Mouse (Mus musculus): Measurements from ENCODE around the gene B3gnt9. TPM values are rescaled to one million over a fixed set of nuclear protein-coding genes. Genes with fewer than 3 reads are reported as not detected.

B3gnt9 gene
- polyA plus RNA-seq, 1 experiment = 11.6 TPM

- DNase-seq = no peak
- no peak overlapping the region for H3K4me3 ChIP-seq (ENCODE audit: control insufficient read depth, insufficient read depth, low read length)
- peaks cover 33% of the 10 kb centered on the region for H3K4me1 ChIP-seq (replicated peaks; ENCODE audit: control insufficient read depth, insufficient read depth, low read length)
- H3K36me3 ChIP-seq (ENCODE audit: control insufficient read depth, insufficient read depth, low read length) = no peaks in the 10 kb centered on the region; the same call in none of the 2 replicates
- H3K27me3 ChIP-seq (ENCODE audit: control insufficient read depth, insufficient read depth, low read length) = peaks cover 17% of the 10 kb centered on the region; the same call in 1 of the 2 replicates
- 88% methylated on average over 65 of the region's 65 CpGs for WGBS
- H3K27ac ChIP-seq (ENCODE audit: control insufficient read depth, insufficient read depth, low read length) = no peak overlapping the region
- TF ChIP-seq POLR2A (IDR thresholded peaks at IDR 0.05; ENCODE audit: control insufficient read depth, extremely low read depth, insufficient read depth, low read length, poor library complexity) (no peak), CTCF (IDR thresholded peaks at IDR 0.05; ENCODE audit: borderline replicate concordance, control insufficient read depth, extremely low read depth, insufficient read depth, low read length, poor library complexity) (no peak)
Measured at GRCm38 (mm10) chr8:105268342-105269074, 13.6 kb upstream of the B3gnt9 start.

GRCm38 (mm10) chr8:105266775-105267174, 11.8 kb upstream of the B3gnt9 start:
- peak; percentile 39 for DNase-seq
- Histone ChIP-seq H3K36me3 (ENCODE audit: control insufficient read depth, insufficient read depth, low read length) (no peaks in the 10 kb centered on the region; the same call in none of the 2 replicates), H3K4me1 (replicated peaks; ENCODE audit: control insufficient read depth, insufficient read depth, low read length) (peaks cover 33% of the 10 kb centered on the region), H3K27me3 (ENCODE audit: control insufficient read depth, insufficient read depth, low read length) (peaks cover 17% of the 10 kb centered on the region; the same call in 1 of the 2 replicates), H3K27ac (ENCODE audit: control insufficient read depth, insufficient read depth, low read length) (no peak overlapping the region), H3K4me3 (ENCODE audit: control insufficient read depth, insufficient read depth, low read length) (no peak overlapping the region)
- TF ChIP-seq POLR2A (IDR thresholded peaks at IDR 0.05; ENCODE audit: control insufficient read depth, extremely low read depth, insufficient read depth, low read length, poor library complexity) = no peak
- TF ChIP-seq CTCF (IDR thresholded peaks at IDR 0.05; ENCODE audit: borderline replicate concordance, control insufficient read depth, extremely low read depth, insufficient read depth, low read length, poor library complexity) = no peak
- 12% methylated on average over 13 of the region's 13 CpGs for WGBS

GRCm38 (mm10) chr8:105265128-105265527, 10.2 kb upstream of the B3gnt9 start:
- Histone ChIP-seq H3K4me1 (replicated peaks; ENCODE audit: control insufficient read depth, insufficient read depth, low read length) (peaks cover 29% of the 10 kb centered on the region), H3K4me3 (ENCODE audit: control insufficient read depth, insufficient read depth, low read length) (peak overlapping the region; percentile 49), H3K36me3 (ENCODE audit: control insufficient read depth, insufficient read depth, low read length) (no peaks in the 10 kb centered on the region; the same call in none of the 2 replicates), H3K27me3 (ENCODE audit: control insufficient read depth, insufficient read depth, low read length) (peaks cover 10% of the 10 kb centered on the region; the same call in 1 of the 2 replicates), H3K27ac (ENCODE audit: control insufficient read depth, insufficient read depth, low read length) (peak overlapping the region; percentile 21; the same call in 1 of the 2 replicates)
- TF ChIP-seq CTCF (IDR thresholded peaks at IDR 0.05; ENCODE audit: borderline replicate concordance, control insufficient read depth, extremely low read depth, insufficient read depth, low read length, poor library complexity) (no peak), POLR2A (IDR thresholded peaks at IDR 0.05; ENCODE audit: control insufficient read depth, extremely low read depth, insufficient read depth, low read length, poor library complexity) (no peak)
- WGBS = 1% methylated on average over 10 of the region's 10 CpGs
- DNase-seq = peak; percentile 52

- TF ChIP-seq POLR2A (IDR thresholded peaks at IDR 0.05; ENCODE audit: control insufficient read depth, extremely low read depth, insufficient read depth, low read length, poor library complexity) = peak; percentile 67
- TF ChIP-seq CTCF (IDR thresholded peaks at IDR 0.05; ENCODE audit: borderline replicate concordance, control insufficient read depth, extremely low read depth, insufficient read depth, low read length, poor library complexity) = peak; percentile 52; the same call in 1 of the 2 replicates
- peaks cover 30% of the 10 kb centered on the region for H3K4me1 ChIP-seq (replicated peaks; ENCODE audit: control insufficient read depth, insufficient read depth, low read length)
- peak within 1 kb of the TSS; percentile 21; the same call in 1 of the 2 replicates for H3K27ac ChIP-seq (ENCODE audit: control insufficient read depth, insufficient read depth, low read length)
- H3K36me3 ChIP-seq (ENCODE audit: control insufficient read depth, insufficient read depth, low read length) = no peaks in the 10 kb centered on the region; the same call in none of the 2 replicates
- DNase-seq = peak; percentile 78
- 2% methylated on average over 54 of the region's 54 CpGs for WGBS
- peak within 1 kb of the TSS; percentile 80 for H3K4me3 ChIP-seq (ENCODE audit: control insufficient read depth, insufficient read depth, low read length)
- H3K27me3 ChIP-seq (ENCODE audit: control insufficient read depth, insufficient read depth, low read length) = peaks cover 3% of the 10 kb centered on the region; the same call in 1 of the 2 replicates
Measured at GRCm38 (mm10) chr8:105264024-105264982, 9.3 kb upstream of the B3gnt9 start, which contains the start of the genes Tradd and Fbxl8. Tradd (minus strand) TSS chr8:105264609. Fbxl8 (plus strand) TSS chr8:105264648.

- 62% methylated on average over 16 of the region's 16 CpGs for WGBS
- Histone ChIP-seq H3K27ac (ENCODE audit: control insufficient read depth, insufficient read depth, low read length) (no peak overlapping the region), H3K27me3 (ENCODE audit: control insufficient read depth, insufficient read depth, low read length) (no peaks in the 10 kb centered on the region), H3K4me3 (ENCODE audit: control insufficient read depth, insufficient read depth, low read length) (peak overlapping the region; percentile 80; the same call in 1 of the 2 replicates), H3K4me1 (replicated peaks; ENCODE audit: control insufficient read depth, insufficient read depth, low read length) (peaks cover 32% of the 10 kb centered on the region), H3K36me3 (ENCODE audit: control insufficient read depth, insufficient read depth, low read length) (no peaks in the 10 kb centered on the region)
- no peak for TF ChIP-seq CTCF (IDR thresholded peaks at IDR 0.05; ENCODE audit: borderline replicate concordance, control insufficient read depth, extremely low read depth, insufficient read depth, low read length, poor library complexity)
- TF ChIP-seq POLR2A (IDR thresholded peaks at IDR 0.05; ENCODE audit: control insufficient read depth, extremely low read depth, insufficient read depth, low read length, poor library complexity) = no peak
- no peak for DNase-seq
Measured at GRCm38 (mm10) chr8:105263244-105263912, 8.4 kb upstream of the B3gnt9 start.

Data from thymus, adult 2 months (tissue).